Mouse (Mus musculus) urinary bladder, adult 2 months (tissue): Measurements from ENCODE around the gene 2900026A02Rik. TPM values are rescaled to one million over a fixed set of nuclear protein-coding genes. Genes with fewer than 3 reads are reported as not detected.

ENCODE experiments used
- DNase-seq: peaks from one replicate; pipeline ENCODE4 v3.0.0; 2022; ENCODE audit warnings: low spot score
- polyA plus RNA-seq: library from polyadenylated mRNA; depleted of rRNA; stranded (reverse); fragments of >200 nt; gene quantifications from 2 replicates; pipeline ENCODE4 v1.2.3, GENCODE M21; 2012

Gene 2900026A02Rik
- polyA plus RNA-seq, 1 experiment = 18.1 TPM

DNA sequence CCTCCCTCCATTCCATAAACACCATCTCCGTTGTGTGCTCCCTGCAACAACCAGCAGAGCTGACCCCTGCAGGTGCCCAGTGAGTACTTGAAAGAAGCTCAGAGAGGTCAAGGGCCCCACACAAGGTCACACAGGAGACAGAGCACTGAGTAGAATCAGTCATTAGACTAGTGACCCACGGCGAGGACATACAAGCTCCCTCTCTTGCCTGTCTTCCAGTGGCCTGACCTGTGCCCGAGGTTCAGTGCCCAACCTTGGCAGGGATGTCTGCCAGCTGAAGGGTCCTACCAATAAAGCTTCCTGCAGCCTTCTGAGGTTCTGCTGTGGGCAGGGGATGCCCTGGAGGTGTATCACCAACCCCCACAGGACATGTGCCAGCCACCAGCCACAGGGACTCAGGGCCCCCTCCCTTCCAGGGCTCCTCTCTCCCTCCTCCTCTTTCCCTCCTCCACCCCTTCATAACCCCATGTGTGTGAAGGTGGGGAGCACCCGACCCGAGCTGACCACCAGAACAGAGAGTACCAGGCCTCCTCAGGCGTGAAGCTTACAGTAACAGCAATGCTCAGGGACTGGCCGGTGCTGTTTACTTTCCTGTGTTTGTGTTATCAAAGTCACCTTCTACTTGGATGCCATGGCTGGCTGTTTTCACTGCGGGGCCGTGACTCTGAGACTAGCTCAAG, 8.7 kb downstream of the 2900026A02Rik start:
- no peak for DNase-seq

DNA sequence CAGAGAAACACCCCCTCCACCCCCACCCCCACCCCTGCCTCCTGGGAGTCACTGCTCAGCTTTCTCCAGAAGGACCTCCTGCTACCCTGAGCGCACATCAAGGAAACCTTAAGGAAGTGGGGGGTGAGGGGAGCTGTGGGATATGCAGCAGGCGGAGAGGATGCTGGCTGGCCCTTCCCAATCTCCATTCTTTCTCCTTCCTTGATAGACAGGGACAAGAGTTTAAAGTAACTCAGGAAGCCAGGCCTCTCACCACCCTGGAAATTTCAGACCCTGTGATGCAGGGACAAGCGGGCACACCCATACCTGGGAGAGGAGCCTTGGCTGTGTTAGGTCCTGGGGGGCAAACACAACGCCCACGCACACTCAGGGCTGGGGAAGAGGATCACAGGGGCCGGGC, 10.7 kb downstream of the 2900026A02Rik start:
- no peak for DNase-seq

DNA sequence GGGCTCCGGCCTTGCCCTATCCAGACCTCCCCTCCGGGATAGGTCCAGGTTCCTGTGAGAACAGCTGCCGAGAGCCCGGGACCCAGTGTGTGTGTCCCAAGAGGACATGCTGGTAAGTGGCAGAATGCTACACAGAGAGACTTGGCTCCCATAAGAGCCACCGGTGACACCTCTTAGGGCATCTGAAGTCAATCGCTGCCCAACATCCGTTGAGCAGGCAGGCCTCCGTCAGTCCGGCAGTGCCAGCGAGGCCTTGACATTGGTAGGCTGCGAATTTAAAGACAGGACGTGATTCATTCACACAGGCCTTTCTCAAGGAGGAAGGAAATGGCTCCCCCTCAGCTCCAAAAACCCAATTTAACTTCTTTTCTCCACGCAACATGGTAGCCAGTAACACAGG, 11.1 kb downstream of the 2900026A02Rik start:
- DNase-seq = no peak

DNA sequence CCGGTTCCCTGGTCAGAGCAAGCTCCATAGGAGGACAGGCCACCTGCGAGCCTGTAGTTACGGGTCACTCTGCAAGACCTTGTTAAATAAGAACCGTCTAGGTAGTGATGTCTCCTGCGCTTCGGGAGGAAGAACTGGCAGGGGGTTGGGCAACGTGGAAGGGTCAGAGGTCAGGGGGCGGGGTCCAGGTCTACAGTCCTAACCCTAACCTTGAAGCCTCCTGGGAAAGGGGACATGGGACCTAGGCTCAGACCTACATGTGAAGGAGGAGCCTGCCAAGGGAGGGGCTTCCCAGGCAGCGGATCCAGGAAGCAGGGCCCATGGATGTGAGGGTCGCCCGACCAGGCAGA, 11.7 kb downstream of the 2900026A02Rik start:
- no peak for DNase-seq

DNA sequence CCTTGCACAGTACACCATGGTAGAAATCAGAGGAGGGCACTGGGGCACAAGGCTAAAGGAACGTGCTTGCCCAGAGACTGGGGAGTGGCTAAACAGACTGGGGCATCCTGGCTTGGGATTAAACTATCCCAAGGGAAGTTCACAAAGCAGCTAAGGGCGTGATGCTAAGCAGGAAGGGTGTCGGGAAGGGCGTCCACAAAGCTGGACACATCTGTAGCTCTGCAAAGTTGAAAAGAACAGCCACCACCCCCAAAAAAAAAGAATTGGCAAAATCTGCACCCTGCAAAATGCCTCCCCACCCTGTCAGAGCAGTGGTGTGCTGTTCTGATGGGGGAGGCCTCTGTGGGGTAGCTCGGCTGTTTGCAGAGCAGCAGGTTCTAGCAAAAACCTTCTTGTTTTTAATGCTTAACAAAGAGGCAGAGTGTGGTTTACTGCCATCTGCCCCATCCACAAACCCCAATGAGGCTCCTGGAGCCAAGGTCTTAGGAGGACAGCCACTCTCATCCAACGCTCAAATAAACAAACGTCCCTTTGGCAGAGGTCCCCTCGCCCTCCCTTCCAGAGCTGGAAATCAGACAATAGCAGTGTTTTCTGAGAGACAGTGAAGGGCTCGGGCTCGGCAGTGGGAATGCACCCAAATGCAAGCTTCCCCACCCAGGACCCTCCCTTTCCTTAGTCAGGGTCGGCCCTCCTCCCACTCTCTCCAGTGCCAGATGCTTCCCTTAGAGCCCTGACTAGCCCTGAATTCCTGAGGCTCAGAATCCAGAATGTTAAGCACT, 12.2 kb downstream of the 2900026A02Rik start:
- no peak for DNase-seq

DNA sequence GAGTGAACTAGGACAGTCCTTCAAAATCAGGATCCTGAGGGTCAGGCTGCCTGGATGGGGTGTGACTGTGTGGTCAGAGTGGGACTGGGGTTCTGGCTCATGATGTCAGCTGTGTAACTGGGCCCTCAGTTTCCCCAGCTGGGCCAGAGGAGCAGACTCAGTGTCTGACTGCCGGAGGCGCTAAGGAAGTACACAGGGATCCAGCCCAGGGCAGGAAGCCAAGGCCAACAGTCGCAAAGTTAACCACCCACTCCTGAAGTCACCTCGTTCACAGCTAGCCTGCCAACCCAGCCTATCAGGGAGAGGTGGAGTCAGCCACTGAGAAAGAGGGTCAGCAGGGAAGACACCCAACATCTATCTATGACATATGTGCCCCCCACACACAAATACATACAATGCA, 13.0 kb downstream of the 2900026A02Rik start:
- no peak for DNase-seq

DNA sequence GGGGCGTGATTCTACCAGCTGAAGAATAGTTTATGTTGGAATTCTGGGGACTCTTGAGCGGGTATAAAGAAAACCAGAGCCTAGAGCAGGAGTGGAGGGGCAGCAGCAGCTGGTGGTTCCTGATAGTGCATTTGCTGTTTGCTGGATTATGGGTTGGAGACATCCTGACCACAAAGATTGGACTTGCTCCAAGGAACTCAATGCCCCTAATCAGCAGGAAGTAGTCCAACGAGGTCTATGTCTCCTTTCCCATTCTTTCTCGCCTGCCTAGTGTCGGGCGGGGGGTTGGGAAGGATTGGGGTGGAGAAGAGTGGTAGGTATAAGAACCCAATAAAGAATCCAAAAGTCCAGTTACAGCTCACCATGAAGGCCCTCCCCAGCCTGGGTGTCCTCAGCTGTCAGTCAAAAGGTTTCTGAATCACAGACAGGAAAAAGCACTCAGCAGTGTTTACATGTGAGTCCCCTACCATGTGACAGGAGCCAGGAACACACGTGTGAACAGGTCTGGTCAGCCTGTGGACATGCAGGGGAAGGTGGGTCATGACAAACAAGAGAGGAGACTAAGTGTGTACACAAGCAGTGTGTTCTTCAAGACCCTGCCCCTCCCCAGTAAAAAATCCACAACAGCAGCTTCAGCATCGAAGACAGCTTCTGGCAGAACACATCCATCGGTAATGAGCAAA, 14.2 kb downstream of the 2900026A02Rik start:
- no peak for DNase-seq

DNA sequence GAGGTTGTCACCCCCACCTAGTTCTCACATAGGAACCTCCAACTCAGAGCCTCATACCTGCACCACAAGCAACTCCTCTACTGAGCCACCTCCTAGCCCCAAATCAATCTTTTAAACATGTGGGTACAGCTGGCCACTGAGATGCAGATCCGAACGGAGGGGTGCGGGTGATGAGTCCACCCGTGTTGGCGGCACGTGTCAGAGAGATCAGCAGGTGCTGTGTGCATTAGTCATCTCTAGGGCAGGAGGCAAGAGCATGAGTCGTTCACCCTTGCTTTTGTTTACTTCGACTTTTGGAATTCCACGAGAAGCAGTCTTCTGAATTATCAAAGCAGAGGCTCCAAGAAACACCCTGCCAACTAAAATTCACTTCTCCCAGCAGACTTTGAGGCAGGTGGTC, 16.8 kb downstream of the 2900026A02Rik start:
- no peak for DNase-seq

DNA sequence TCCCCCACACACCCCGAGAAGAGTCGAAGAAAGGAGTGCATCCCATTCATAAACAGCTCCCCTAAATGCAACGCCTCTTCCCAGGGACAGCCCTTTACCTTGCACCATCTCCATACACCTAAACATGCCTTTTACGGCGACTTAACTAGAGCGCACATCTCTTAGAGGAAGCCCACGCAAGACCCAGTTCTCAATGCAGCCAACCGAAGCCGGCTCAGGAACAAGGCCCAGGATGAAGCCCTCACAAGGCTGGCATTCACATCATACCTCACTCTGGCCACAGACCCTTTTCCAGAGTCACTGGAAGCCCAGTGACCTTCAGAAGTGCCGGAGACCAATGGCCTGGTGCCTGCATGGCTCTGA, 21.3 kb downstream of the 2900026A02Rik start:
- DNase-seq = no peak

DNA sequence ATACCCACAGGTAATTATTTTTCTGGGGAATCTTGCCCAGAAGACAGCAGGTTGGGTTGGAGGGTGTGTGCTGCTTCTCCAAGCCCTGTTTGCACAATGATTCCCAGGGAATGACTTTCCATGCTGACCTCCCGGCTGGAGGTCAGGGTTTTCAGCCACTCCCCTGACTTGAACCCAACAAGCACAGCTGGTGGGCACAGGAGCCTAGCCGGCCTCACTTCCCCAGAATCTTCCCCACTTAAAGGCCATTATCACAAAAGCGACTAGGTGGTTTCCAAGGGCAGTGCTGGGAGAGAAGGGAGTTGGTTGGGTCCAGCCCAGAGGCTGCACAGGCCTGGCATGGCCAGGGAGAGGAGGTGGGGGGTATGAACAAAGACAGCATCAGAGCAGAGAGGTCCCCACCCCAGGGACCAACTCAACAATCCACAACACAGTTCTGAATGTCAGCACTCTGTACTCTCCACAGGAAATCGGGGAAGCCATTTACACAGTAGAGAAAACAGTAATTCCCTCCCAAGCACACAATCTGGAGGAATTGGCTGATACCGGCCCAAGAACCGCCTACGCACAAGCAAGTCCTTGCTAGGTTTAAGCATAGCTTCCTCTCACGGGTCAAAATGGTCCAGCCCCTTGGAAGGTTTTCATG, 21.8 kb downstream of the 2900026A02Rik start:
- DNase-seq = no peak

DNA sequence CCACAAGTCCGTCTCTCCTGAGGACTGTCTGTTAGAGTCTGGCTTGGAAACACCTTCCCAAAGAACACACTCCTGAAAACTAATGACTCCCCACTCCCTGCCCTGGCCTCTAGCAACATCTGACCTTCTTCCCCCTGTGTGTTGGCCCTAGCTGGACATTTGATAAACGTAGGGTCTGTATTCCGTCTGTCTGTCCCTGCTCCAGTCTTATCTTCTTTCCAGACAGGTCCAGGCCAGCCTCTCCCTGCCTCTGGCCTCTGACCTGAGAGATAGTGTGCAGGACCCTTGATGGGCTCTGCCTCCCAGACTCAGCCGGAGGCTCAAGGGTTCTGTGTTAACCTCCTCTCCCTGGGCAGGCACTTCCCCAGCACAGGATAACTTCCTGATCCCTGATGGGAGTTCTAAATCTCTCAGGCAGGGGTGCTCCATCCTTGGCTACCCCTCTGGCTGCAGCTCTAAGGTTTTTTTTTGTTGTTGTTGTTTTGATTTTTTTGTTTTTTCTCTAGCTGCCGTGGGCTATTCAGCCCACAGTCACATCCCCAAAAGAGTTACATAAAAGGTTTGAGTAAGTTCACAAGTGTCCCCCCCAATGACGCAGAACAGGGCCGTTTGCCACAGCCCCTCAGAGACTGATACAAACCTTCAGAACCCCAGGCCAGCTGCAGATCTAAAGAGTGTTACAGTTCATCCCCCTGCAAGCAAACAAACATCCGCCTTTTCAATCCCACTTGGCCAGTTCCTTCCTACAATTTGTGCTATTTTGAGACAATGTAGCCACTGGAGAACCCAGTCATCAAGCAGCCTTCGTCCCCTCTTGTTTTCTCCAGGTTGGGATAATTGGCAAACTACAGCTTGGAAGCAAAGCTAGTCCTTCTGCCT, 23.9 kb downstream of the 2900026A02Rik start:
- no peak for DNase-seq

DNA sequence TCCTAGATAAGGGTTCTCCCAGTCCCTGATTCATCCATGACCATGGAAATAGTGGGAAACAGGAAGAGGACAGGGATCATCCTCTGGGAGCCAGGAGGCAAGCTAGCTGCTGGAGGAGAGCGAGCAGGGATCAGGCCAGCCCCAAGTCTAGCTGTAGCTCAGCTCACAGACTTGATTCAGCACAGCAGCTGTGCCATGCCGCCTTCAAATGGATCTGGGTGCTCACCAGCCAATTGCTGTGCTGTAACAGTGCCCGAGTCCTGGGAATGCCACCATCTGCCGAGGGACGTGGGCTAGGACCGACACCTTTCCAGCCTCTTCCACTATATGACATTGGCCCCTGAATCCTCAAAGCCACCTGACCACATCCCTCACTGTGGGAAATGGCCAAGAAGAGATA, 25.1 kb downstream of the 2900026A02Rik start:
- no peak for DNase-seq

DNA sequence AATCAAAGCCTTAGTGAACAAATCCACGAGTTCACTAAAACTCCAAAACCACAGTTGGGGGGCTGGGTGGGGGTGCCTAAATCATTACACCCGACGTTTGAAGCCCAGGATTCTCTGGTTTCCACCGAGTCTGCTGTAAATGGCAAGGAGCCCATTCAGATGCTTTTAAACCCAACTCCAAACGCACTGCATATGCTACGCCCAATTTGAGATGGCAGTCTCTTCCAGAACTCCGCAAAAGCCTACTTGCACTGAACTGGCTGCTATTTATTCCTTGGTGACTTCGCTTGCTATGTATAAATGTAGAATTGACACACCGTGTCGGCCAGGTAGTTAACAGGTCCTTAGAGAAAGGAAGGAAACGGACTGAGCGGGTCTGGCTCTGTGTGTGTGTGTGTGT, 25.6 kb downstream of the 2900026A02Rik start:
- DNase-seq = no peak

DNA sequence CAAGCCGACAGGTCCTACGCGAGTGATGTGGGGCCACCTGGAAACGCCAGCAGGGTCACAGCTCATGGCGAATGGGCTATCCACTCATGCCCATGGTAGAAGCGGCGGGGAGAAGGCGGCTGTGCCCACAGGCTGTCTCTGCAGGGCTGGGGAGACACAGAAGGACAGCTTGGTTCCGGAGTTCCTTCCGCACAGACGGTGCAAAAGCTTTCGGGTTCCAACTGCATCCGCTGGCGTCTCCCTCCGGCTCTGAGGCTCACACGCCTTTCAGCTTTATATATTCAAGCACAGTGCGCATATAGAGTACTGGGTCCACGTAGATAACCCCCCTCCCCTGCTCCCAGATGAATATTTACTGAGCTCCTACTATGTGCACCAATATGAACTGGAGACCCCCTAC, 27.3 kb downstream of the 2900026A02Rik start:
- DNase-seq = no peak

DNA sequence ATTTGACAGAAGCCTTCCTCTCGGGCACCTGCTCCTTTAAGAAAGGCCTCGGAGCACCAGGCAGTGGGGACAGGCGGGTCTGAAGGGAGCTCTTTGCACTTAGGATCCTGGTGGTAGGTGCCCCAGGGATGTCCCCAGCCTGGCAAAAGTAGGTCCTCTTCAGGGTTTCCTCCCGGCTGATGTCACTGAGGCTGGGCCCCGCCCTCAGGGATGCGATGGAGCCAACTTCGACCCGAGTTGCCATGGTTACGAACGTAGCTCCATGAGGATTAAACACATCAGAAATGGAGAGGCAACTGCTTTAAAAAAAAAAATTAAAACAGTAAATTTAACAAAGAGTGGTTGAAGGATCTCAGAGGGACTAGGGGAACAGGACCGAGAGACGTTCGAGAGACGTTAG, 29.1 kb downstream of the 2900026A02Rik start:
- no peak for DNase-seq

DNA sequence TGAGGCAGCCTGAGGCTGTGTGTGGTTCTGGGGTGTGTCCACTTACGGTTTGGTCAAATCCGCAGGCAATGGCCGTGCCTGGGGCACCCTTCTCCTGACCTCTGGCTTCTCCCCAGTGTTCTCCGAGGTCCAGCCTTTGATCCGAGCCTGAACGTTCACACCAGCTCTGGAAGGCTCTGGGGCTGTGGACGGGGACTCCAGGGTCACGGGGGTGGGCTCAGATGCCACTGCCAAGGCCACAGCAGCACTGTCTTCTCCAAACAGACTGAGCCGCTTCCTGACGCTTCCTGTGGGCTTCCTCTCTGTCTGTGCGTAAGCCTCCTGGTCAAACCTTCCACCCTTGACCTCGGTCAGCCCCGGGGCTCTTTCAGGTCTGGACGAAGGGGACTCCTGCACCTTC, 30.5 kb downstream of the 2900026A02Rik start:
- DNase-seq = no peak

DNA sequence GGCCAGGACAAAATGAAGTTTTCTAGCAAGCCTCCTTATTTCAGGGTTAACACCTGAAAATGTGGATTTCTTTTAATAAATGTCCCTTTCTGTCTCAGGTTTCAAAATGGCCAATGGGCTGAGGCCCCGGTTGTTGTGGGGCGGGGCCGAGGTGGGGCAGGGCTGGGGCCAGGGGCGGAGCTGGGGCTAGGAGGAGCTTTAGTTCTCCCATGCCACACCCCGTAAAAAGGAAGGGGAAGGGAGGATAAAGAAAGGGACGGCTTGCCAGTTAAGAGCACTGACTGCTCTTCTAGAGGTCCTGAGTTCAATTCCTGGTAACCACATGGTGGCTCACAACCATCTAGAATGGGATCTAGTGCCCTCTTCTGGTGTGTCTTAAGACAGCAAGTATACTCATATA, 39.6 kb downstream of the 2900026A02Rik start:
- no peak for DNase-seq

DNA sequence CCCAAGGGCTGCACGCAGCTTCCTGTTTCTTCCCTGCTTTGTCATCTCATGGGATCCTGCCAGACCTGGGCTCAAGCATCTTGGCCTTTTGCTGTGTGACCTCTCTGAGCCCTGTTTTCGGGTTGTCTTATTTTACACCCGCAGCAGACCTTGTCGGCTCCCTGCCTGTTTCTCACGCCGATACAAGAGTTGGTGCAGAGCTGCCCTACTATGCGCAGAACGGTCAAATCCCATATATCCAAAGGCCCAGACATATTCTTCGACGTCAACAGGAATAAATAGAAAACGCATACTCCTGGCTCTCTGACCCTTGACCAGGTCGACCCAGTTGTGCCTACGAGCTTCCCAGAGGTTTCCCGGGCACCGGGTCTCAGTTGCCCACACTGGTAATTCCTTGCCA, 40.3 kb downstream of the 2900026A02Rik start:
- DNase-seq = no peak

DNA sequence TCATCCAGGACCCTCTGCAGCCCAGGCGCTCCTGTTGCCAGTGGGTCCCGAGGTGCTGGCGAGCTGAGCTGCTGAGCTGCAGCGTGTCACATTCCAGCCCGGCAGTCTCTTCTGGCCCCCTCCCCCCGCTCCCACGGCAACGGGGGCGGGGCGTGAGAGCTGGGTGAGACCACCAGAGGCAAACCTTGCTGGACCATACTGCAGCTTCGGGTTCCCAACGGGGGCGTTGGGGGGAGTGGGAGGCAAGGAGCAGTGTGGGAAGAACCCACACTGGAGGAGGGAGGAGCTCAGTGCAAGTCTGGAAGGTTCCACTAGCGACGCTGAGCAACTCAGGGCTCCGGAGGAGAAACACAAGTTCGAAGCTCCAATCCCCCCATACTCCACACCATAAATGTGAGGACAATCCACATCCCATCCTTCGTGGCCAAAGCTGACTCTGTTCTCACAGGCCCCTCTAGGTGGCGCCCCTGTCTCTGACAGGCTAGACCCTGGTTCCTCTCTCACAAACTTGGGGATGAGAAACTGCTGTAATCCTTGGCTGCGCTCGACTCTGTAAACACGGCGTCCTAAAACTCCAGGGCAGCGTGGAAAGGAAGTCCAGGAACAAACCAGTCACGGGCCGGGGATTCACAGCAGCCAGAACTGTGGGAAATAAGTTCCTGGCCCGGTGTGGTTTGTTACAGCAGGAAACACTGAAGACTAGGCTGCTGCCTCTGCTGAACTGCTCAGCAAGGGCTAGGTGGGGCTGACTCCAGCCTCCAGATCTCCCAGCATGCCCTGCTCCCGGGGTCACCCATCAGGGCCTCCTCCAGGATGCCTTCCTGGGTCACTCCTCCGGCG, 41.0 kb downstream of the 2900026A02Rik start:
- DNase-seq = peak; percentile 79

DNA sequence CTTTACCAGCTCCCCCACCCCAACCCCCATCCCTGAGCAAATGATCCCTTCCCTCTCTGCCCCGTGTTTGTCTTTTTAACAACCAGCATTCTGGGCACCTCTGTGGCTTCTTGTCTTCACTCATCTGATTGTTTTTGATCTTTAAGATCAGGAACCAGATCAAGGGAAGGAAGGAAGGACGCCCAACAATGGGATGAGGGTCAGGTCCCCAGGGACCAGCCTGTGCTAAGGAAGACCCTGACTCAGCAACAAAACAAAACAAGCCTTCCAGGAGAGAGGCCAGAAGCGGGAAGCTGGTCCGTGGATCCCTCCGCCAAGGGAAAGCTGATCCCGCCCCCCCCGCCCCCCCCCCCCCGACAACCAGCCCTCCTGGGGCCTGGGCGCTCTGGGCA, 41.6 kb downstream of the 2900026A02Rik start:
- no peak for DNase-seq

DNA sequence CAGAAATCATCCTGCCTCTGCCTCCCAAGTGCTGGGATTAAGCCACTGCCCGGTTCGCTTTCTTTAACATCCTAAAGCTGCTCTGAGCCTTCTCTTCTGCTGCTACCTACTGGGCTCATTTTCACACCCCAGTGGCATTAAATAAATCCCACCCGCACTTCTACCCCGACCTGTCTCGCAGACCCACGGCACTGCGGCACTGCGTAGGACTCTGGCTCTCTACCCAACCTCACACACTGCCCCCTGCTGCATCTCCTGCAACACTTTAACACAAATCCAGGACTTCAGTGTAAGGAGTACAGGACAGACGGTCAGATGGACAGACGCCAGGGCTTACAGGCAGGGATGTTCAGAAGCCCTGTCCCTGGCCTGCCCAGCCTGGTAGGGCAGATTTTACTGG, 45.1 kb downstream of the 2900026A02Rik start:
- no peak for DNase-seq
